Mouse (Mus musculus) adrenal gland, postnatal 36 days (tissue): ENCODE measurements around the gene Olfr1321. TPM values are rescaled to one million over a fixed set of nuclear protein-coding genes. Genes with fewer than 3 reads are reported as not detected.

Experiments
- DNase-seq, 2 experiments: peaks; one replicate each; pipeline ENCODE4 v3.0.0; 2021; ENCODE audit warnings: mixed read lengths in 1 of 2
- long read RNA-seq, 2 experiments: library from polyadenylated mRNA; stranded (forward); transcript quantifications; one replicate each; pipeline ENCODE4 v2.0.0; 2021; ENCODE audit warnings: borderline sequencing depth in 2 of 2
- total RNA-seq, 2 experiments: library from RNA; stranded (reverse); gene quantifications; 2 replicates each; pipeline ENCODE4 v1.2.3; 2021

Olfr1321 gene
- not detected for total RNA-seq
- long read RNA-seq, experiment 1: 0 reads
- long read RNA-seq, experiment 2: 0 reads

DNA sequence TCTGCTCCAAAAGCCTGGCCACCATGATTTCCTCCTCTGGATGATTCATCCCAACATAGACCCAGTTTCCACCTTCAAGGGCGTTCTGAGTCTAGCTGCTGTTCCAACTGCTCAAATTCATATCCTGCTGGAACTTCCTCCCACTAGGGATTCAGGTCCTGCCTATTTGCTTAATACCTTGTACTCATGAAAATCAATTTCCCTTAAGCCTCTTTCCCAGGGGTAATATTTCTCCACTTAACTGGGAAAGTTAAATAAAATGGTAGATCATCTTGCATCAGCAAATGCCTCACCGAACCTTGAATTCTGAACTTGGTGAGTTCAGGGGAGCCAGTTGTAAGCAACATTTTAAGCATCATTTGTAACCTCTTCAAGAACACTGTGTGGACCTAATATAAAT is at the start of gene Olfr1321:
Olfr1321 (minus strand) TSS at position 101 of the 400 bp plus-strand sequence.
- no peak for DNase-seq

DNA sequence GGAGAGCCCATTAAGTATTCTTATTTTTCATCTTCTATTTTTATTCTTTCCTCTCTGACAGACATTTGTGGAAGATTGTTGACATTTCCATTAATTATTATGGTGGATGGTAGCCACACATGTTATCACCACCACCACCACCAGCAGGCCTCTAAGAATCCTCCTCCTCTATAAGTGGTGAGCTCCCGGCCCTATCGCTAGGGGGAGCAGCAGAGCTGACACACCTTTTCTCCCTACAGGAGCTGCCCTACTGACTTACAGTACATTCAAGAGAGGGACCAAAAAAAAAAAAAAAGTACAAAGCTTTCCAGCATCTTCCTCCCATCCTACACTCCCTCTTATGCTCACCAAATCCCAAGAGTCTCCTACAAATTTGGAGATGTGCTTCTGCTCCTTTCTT is 36.0 kb upstream of the Olfr1321 start:
- DNase-seq: peak; percentile 11 to 18

DNA sequence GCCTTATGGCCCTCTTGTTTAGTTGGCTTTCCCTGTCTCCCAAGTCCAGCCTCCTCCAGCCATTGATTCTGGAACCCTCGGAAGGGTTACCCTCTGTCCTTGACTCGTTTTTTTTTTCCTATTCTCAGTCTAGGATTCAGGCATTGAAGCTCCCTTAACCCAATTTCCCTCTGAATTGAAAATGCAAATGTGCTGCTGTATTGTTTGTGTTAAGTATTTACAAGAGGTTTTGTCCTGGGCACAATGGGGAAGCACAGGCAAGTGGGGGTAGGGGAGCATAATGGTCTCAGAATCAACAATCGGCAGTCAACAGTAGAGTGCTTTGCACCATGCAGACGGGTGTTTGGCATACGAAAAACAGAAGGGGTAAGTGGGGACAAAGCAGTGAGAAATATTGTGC is 10.3 kb upstream of the Olfr1321 start:
- no peak for DNase-seq

Other genes with a start within 250 kb of the Olfr1321 start
- not detected for gene Olfr1320, start 62.7 kb downstream of the Olfr1321 start, total RNA-seq
- 1 to 10 TPM; 1.3 to 1.8 TPM for gene Igsf1, start 62.7 kb upstream of the Olfr1321 start, total RNA-seq
- not detected for gene Olfr1322, start 156.4 kb upstream of the Olfr1321 start, total RNA-seq